Mouse (Mus musculus) adrenal gland, adult 18-20 months (tissue): ENCODE data around the gene Olfr237-ps1. TPM values are rescaled to one million over a fixed set of nuclear protein-coding genes. Genes with fewer than 3 reads are reported as not detected.
"Not testable (repeated sequence)": the region's sequence is repeated elsewhere in the genome, so short reads cannot be mapped to it uniquely, and the experiment has no call there.

ENCODE experiments used
- DNase-seq, 2 experiments: peaks; one replicate each; pipeline ENCODE4 v3.0.0; 2021 to 2022; ENCODE audit warnings: low spot score in 2 of 2
- long read RNA-seq, 2 experiments: library from polyadenylated mRNA; stranded (forward); transcript quantifications; one replicate each; pipeline ENCODE4 v2.0.0; 2021
- total RNA-seq, 2 experiments: library from RNA; stranded (reverse); gene quantifications; 1 replicate in 1 of 2; 2 replicates in 1 of 2; pipeline ENCODE4 v1.2.3; 2021

Gene Olfr237-ps1
- not detected for total RNA-seq
- long read RNA-seq, experiment 1, result 0 reads
- long read RNA-seq, experiment 2, result 0 reads

GRCm38 (mm10) chr6:43146267-43146666 lies at the start of gene Olfr237-ps1:
Gene Olfr237-ps1 (plus strand): TSS chr6:43146567.
- not testable (repeated sequence) for DNase-seq

- DNase-seq, result not testable (repeated sequence)
These were observed 40.3 kb upstream of the Olfr237-ps1 start, which contains the start of gene Olfr441 for GRCm38 (mm10) chr6:43106069-43106468. Gene Olfr441 (plus strand): TSS chr6:43106369.

GRCm38 (mm10) chr6:43159502-43159901 lies 13.1 kb downstream of the Olfr237-ps1 start:
- no peak for DNase-seq

GRCm38 (mm10) chr6:43162982-43163381 lies 16.6 kb downstream of the Olfr237-ps1 start, which contains the start of gene Olfr437:
Gene Olfr437 (plus strand): TSS chr6:43163282.
- DNase-seq, result no peak

- DNase-seq, result no peak
These were observed 20.9 kb downstream of the Olfr237-ps1 start for GRCm38 (mm10) chr6:43167246-43167645.

GRCm38 (mm10) chr6:43171840-43172239 lies 25.5 kb downstream of the Olfr237-ps1 start, which contains the start of gene Olfr13:
Gene Olfr13 (plus strand): TSS chr6:43172140.
- no peak for DNase-seq

GRCm38 (mm10) chr6:43178129-43178528 lies 31.8 kb downstream of the Olfr237-ps1 start:
- no peak for DNase-seq

GRCm38 (mm10) chr6:43178584-43179501 lies 32.5 kb downstream of the Olfr237-ps1 start:
- no peak for DNase-seq

- DNase-seq, result no peak
These were observed 44.6 kb downstream of the Olfr237-ps1 start for GRCm38 (mm10) chr6:43190986-43191385.

- no peak for DNase-seq
These were observed 50.4 kb downstream of the Olfr237-ps1 start, which contains the start of gene Olfr435 for GRCm38 (mm10) chr6:43196781-43197180. Gene Olfr435 (plus strand): TSS chr6:43197146.

GRCm38 (mm10) chr6:43198094-43198493 lies 51.7 kb downstream of the Olfr237-ps1 start:
- DNase-seq, result no peak

GRCm38 (mm10) chr6:43202786-43203185 lies 56.4 kb downstream of the Olfr237-ps1 start:
- DNase-seq, result no peak

- no peak for DNase-seq
These were observed 59.0 kb downstream of the Olfr237-ps1 start for GRCm38 (mm10) chr6:43205355-43205754.

Other genes with a start within 250 kb of the Olfr237-ps1 start
- not detected for gene Olfr447, start 237.7 kb upstream of the Olfr237-ps1 start, total RNA-seq
- gene Olfr446, start 225.2 kb upstream of the Olfr237-ps1 start, total RNA-seq, result not detected
- gene Olfr444, start 197.5 kb upstream of the Olfr237-ps1 start, total RNA-seq, result not detected
- gene Olfr441, start 40.2 kb upstream of the Olfr237-ps1 start, total RNA-seq, result not detected
- not detected for gene Olfr437, start 16.7 kb downstream of the Olfr237-ps1 start, total RNA-seq
- gene Olfr13, start 25.6 kb downstream of the Olfr237-ps1 start, total RNA-seq, result not detected
- gene Olfr435, start 50.6 kb downstream of the Olfr237-ps1 start, total RNA-seq, result not detected
- gene Olfr434, start 66.5 kb downstream of the Olfr237-ps1 start, total RNA-seq, result not detected
- gene Olfr47, start 85.0 kb downstream of the Olfr237-ps1 start, total RNA-seq, result not detected
- gene Arhgef5, start 119.0 kb downstream of the Olfr237-ps1 start, total RNA-seq, result 10 to 100 TPM; 15.7 to 19.4 TPM
- gene Nobox, start 163.0 kb downstream of the Olfr237-ps1 start, total RNA-seq, result not detected